Mouse (Mus musculus) frontal cortex, adult 2 months (tissue): ENCODE results near the gene Fam49a. TPM values are rescaled to one million over a fixed set of nuclear protein-coding genes. Genes with fewer than 3 reads are reported as not detected.
"Not testable (repeated sequence)": the region's sequence is repeated elsewhere in the genome, so short reads cannot be mapped to it uniquely, and the experiment has no call there.

Experiments used
- DNase-seq, 2 experiments: peaks; one replicate each; pipeline ENCODE4 v3.0.0; 2022; ENCODE audit warnings: low spot score in 1 of 2; ENCODE audit errors: extremely low spot score in 1 of 2
- polyA plus RNA-seq: library from polyadenylated mRNA; depleted of rRNA; stranded (reverse); fragments of >200 nt; gene quantifications from 2 replicates; pipeline ENCODE4 v1.2.3, GENCODE M21; 2012; rRNA removed

Fam49a gene
- 65.5 and 77.3 TPM in 2 replicates for polyA plus RNA-seq

GRCm38 (mm10) chr12:12261987-12262971, at the start of gene Fam49a:
Gene Fam49a, plus strand, starts transcription at chr12:12262139.
- peak in 1 of 2 experiments; percentile 79 for DNase-seq

DNA sequence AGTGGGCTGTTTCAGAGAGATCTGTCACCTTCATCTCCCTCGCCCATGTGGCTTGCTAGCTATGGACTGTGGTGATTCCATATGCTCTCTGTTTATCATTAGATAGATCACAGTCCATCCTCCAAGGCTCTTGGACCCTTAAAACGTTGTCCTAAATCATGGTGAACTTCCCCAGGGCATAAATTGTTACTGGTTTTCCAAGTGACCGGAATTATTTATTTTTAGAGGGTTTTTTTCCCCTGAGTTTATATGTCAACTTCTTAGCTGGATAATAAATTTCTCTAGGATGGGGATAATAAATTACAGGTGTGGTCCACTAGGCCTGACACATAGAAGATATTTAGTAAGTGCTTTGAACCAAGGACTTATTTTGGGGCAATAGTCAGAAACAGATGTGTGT, 48.4 kb upstream of the Fam49a start:
- no peak for DNase-seq

- DNase-seq = no peak
Measured at GRCm38 (mm10) chr12:12218947-12219346, 43.0 kb upstream of the Fam49a start.

- peak; percentile 63 to 70 for DNase-seq
Measured at GRCm38 (mm10) chr12:12220755-12221496, 41.0 kb upstream of the Fam49a start.

DNA sequence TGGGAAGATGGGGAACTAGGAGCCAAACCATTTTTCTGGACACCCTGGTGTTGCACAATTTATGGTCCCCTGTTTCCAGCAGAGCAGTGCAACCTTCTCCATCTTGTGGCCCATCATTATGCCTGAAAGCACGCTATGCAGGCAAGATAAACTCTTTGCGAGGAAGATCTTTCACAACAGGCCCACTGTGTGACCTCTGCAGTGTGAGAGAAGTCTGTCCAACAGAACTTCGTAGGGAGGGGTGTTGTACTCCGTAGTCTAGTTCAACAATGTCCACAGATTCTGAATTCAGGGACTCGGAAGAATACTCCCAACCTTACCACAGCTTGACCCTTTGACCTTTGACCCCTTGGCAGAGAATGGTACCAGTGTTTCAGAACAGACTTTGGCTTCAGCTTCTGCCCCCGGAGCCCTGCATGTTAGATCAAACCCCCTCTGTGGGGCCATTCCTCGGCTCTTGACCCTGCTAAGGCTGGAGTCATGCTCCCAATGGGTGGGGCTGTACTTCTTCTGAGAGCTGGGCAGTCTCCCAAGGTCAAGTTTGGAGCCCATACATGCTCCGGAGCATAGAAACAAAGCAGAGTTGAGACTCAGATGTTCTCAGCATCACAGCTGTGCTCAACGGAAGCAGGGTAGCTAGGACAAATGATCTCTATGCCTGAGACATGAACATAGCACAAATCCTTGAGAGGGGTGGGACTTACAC, 39.2 kb upstream of the Fam49a start:
- DNase-seq = no peak

DNA sequence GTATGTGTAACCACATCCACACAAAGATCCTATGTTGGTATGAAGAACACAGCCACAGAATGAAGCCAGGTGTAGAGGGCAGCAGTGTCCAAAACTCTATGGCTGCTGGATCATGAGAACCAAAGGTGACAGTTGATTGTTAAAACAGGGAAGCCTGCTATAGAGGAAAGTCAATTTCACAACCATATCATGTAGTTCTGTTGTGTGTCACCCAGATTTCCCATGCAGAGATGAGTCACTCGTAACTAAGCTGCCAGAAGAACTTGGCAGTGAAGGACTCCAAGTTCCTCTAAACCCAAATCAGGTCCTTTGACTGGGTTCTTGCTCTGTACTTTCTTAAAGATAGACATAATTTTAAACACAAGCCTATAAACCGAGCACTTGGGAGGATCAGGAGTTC, 38.6 kb upstream of the Fam49a start:
- DNase-seq = peak; percentile 36 to 76

DNA sequence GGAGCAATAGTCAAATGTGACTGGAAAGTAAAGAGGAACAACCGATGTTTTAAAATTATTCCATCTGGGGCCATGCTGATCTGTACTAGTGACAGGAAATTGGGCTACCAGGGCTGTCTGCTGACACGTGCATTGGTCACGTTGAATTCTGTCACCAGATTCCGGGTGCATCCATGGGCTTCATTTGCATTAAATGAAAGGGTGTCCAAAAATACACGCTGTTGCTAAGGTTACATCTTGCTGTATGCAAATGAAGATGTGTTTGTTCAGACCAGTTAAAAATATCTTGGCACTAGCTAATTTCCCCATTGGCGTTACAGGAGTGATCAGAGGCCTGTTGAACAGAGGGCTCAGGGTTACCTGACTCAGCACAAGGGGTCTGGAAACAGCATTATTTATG, 36.2 kb upstream of the Fam49a start:
- DNase-seq = peak; percentile 84 to 87

DNA sequence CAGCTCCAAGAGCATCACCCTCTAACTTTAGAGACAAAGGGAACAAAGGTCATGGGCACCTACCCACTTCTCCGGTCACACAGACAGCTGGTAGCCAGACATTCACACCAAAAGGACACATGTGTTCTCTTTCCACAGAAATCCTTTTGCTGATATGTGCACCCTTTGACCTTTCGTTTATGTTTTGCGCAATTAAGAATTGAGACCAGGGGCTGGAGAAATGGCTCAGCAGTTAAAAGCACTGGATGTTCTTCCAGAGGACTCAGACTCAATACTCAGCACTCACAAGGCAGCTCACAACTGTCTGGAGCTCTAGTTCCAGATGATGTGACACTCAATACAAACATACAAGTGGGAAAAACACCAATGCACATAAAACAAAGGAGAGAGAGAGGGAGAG, 34.3 kb upstream of the Fam49a start:
- DNase-seq = no peak

DNA sequence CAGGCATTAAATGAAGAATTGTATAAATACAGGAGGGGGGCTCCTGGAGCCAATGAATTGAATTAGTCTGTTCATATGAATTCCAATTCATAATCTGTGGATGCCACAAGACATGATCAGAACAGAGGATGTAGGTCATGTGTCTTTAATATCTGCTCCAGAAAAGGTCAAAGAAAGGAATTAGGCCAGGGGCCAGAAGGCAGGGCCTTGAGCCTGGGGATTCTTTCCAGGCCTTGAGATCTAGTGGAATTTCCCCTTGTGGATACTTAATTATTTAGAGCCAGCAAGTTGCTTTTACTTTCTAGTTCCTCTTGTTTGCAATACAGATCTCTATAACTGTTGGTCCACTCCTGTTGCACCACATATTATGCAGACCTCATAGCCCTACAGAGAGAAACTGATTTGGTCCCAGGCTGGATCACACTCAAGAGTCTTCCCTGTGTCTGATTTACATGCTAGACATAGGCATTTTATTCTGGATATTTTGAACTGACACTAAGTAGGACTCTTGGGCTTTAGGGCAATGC, 31.8 kb upstream of the Fam49a start:
- DNase-seq = no peak

DNA sequence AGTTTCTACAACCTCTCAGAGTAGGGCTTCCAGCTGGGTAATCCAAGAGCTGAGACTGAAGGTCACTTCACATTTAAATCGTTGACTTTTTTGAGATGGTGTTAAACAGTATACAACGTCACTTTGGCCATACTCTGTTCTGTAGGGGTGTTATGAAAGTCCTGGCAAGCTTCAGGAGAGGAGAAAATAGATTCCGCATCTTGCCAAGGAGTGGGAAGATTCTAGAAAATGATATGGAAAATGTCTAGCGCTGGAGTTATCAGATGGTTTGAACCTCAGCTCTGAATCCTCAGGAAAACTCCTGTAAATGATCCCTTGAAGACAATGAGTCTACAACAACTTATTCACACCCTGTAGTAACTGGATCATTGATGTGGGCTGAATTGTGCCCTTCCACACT, 29.8 kb upstream of the Fam49a start:
- peak in 1 of 2 experiments; percentile 63 for DNase-seq

DNA sequence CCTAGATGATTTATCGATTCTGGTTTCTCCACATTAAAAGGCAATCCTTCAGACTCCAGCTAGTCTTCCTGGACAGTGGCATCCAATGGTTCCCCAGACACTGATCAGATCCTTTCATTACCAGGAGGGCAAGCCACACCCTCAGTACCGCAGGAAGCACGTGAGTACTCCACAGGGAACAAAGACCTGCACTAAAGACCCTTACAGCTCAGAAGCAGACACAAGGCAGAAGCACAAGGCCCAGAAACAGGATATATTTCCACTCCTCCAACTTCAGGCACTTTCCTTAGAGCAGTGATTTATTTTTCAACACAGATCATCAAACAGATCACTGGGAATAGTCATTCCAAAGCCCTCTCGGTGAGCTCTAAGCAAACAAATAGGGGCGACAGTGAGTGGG, 25.0 kb upstream of the Fam49a start:
- no peak for DNase-seq

DNA sequence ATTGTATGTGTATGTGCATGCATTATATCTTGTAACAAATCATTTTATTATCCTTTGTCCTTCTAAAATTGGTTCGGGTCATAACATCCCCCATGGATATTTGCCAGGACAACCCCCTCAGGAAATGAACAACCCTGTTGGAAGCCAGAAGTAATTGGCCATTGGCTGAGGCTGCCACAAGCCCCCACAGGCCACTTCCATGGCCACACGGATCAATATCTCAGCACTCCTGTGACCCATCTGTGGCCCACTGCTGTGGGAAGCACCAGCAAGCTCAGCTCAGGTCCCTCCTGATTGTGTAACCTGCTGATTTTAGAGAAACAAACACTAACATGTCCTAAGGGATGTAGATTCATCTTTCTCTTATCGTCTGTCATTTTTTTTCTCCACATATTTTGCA, 22.4 kb upstream of the Fam49a start:
- DNase-seq = no peak

DNA sequence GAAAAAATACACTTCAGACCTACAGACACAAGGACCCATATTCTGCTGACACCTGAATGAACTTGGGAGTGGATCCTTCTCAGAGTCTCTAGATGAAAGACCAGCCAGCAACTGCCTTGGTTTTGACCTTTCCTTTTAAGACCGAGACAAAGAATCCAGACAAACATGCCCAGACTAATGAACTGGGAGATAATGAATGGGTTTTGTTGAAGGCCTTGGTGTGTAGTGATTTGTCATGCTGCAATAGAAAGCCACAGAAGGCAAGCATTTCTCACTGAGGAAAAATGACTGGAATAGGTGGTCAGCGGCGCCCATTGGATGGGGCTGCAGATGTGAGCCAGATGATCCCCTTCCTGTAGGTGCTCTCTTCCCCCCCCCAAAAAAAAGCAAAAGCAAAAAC, 18.8 kb upstream of the Fam49a start:
- no peak for DNase-seq

DNA sequence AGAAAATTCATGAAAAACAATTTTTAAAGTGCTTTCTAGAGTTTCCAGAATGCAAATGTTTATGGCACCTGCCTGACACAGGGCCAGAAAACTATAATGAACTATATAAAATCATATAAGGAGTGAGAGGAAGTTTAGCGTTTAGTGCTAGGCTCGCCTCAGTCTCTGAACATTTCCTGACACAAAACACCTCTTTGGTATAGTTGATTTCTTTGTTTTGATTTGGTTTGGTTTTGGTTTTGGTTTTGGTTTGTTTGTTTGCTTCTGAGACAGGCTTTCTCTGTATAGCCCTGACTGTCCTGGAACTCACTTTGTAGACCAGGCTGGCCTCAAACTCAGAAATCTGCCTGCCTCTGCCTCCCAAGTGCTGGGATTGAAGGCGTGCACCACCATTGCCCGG, 14.9 kb upstream of the Fam49a start:
- DNase-seq = not testable (repeated sequence)

DNA sequence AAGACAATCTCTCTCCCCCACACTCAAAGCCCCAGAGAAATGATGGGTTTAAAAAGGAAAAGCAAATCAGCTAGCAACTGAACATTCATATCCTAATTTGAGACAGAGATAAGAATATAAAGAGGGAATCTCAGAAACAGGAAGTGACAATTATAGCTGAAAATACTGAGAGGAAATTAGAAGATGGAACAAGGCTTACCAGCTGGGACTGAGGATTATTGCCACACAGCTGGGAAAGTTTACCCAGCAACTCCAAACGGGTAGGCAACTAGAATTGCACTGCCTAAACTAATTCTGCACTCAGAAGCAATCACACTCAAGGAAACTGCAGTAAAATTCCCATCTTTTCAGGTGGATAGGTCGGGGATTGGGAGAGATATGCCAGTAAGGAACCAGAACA, 12.4 kb upstream of the Fam49a start:
- no peak for DNase-seq

DNA sequence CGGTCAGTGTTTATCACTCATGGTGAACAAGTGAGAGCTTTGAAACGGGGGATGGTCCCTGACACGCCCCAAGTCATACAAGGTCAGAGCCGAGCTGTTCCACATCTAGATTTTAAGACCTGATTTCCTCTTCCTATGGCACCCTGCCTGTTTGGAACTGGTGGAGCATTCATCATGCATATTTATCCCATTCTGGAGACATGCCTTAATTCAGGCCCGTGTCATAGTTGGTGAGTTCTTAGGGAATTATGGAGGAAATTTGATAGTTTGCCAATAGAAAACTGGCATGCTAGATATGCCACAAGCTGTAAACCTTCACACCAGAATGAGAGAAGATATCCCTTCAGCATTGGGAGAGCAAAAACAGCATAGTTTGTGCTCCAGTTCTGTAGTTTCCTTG, 8.4 kb upstream of the Fam49a start:
- DNase-seq = no peak

DNA sequence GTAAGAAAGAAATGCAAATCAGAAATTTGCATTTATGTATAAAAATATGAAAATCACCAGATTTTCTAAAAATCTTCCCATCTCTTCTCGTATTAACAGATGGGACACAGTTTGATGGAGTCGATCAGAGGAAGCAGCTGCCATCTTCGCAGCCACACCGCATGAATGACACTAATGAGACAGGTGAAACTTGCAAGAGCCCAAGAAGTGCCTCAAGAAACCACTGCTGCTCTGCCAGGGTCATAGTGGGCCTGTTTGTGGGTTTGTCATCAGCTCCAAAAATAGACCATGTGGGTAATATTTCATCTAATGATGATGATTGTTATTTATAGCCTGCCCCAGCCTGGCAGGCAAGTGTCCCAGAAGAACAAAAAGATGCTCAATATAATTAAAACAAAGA, 7.8 kb upstream of the Fam49a start:
- DNase-seq = no peak

- DNase-seq = no peak
Measured at GRCm38 (mm10) chr12:12260979-12261960, 669 bp upstream of the Fam49a start.

DNA sequence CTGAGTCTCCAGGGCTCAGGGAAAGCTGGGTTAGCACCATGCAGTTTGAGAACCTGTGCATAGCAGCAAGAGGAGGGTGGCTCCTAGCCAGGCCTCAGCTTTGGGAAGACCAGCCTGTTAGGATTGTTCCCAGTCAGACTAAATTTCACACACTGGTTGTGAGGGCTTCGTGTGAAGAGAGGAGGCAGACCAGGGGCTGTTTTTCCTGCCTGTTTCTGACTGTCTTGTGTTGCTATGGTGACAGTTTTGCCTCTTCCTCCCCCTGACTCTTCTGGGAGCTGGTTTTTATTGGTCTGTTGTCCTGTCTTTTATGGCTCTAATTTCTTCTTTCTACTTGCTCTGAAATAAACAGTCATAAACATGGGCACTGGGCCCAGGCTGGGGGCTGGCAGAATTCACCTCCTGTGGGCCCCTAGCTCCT, 1.4 kb downstream of the Fam49a start:
- DNase-seq = peak; percentile 63 to 74

DNA sequence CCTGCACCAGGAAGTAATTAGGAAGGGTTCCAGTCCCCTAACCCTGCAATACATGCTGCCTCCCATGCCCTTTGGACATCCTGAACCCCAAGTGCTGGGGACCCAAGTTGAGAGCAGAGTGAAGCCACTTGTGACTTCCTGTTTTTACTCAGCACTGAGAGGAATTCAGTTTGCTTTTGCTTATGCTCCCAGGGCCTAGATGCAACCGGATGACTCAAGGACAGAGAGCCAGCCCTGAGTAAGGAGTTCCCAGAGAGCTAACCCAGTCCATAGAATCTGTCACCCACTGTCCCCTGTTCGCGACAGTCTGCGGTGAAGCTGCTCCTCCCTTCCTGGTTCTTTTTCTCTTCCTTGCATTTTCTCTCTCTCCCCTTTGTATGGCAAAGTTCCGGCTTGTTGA, 2.2 kb downstream of the Fam49a start:
- DNase-seq = no peak
